In the genomic region with DNA sequence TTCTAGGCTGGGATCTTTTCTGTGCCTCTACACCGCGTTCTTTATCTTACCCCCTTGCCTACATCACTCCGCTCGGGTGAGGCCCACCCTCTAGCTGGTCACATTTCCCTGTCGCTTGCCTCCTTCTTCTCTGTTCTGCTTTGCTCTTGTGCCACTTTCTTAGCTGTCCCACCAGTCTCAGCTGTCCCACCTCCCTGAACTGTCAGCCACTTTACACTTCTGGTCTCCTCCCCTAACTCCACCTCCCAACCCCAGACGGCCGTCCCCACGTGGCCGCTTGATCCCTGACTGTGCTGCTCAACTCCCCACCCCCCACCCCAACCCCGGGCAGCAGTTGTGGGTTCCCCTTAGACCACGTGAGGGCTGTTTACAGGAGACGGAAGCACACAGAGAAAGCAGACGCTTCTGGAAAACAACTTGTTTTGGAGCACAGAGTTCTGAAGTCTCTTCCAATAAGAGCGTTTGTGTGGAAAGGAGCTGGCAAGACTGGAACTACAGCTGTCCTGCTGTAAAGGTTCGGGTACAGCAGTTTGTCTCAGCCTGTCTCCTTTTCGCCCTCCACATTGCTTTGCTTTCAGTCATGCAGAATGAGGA, we compare ENCODE assay signal across 8 mouse cellular contexts. TPM values are rescaled to one million over a fixed set of nuclear protein-coding genes. Genes with fewer than 3 reads are reported as not detected.
A peak's percentile ranks its signal among the peaks of the same experiment; 100 is the strongest.
DNase-seq lines count a peak whose midpoint lies in the region; ATAC-seq lines count a peak whose summit lies in the region.

Gene Pnpla7 (plus strand): TSS at position 330 of the 594 bp plus-strand sequence.

- under 1% methylated on average over 16 of the region's 16 CpGs for WGBS in hindbrain, embryonic 14.5 days

- H3K9me3 ChIP-seq in hindbrain, embryonic 14.5 days (ENCODE audit: control insufficient read depth, low read length) = no peaks in the 10 kb centered on the region

- H3K4me2 ChIP-seq in hindbrain, embryonic 14.5 days (replicated peaks) = peak within 1 kb of the TSS; percentile 88

- peak within 1 kb of the TSS; percentile 73 for H3K9ac ChIP-seq in hindbrain, embryonic 14.5 days

- H3K36me3 ChIP-seq in hindbrain, embryonic 14.5 days (replicated peaks; ENCODE audit: control insufficient read depth, insufficient read depth) = peaks cover 27% of the 10 kb centered on the region

- no peaks in the 10 kb centered on the region for H3K27me3 ChIP-seq in hindbrain, embryonic 14.5 days (ENCODE audit: control insufficient read depth, insufficient read depth, low read length)

- peak; percentile 10 for ATAC-seq in hindbrain, embryonic 14.5 days (ENCODE audit: low FRiP score)

- DNase-seq in T-cell, adult 2 months (ENCODE audit: low spot score) = peak; percentile 93
- DNase-seq in cerebellum, postnatal 25 days = peak; percentile 50 to 67
- DNase-seq in frontal cortex, postnatal 36 days (ENCODE audit: low spot score in 2 of 2) = peak; percentile 48 to 73
- peak; percentile 40 for DNase-seq in hindbrain, embryonic 14.5 days (ENCODE audit: low spot score)
- DNase-seq in layer of hippocampus, postnatal 36 days = peak; percentile 73 to 77
- peak; percentile 90 for DNase-seq in lung, postnatal 25 days (ENCODE audit: low spot score)
- DNase-seq in retina, embryonic 14.5 days (ENCODE audit: low spot score) = peak; percentile 67
- peak; percentile 78 to 87 for DNase-seq in thymus, postnatal 36 days

- peak within 1 kb of the TSS; percentile 65 for H3K4me3 ChIP-seq in hindbrain, embryonic 14.5 days (replicated peaks; ENCODE audit: low read length)

- H3K27ac ChIP-seq in hindbrain, embryonic 14.5 days = peak within 1 kb of the TSS; percentile 87

- peaks cover 22% of the 10 kb centered on the region for H3K4me1 ChIP-seq in hindbrain, embryonic 14.5 days (replicated peaks; ENCODE audit: control insufficient read depth, insufficient read depth, low read length)

RNA-seq across cellular contexts. Expression of gene Pnpla7, which starts in this region (rescaled TPM):
- 2.4 and 3.7 TPM in 2 replicates for polyA plus RNA-seq in hindbrain, embryonic 14.5 days (2014; fragmentation: Nextera tagmentation; extraction: Ambion mirVana)
- 10 to 100 TPM; 23.3 to 33.3 TPM for total RNA-seq in layer of hippocampus, postnatal 36 days (2021)

Comparison
In these comparisons a context has a peak if more than half of its experiments do, and no peak if none do; other contexts are left out.
1. Peak in every context shown above with its lines: DNase-seq, ATAC-seq, H3K4me3 ChIP-seq and H3K27ac ChIP-seq.
2. DNase-seq: peak in every context shown above with its lines; median percentile 93 in T-cell, adult 2 months; 90 in lung, postnatal 25 days; 82 in thymus, postnatal 36 days; 75 in layer of hippocampus, postnatal 36 days; 67 in retina, embryonic 14.5 days; 60 in frontal cortex, postnatal 36 days; 58 in cerebellum, postnatal 25 days; 40 in hindbrain, embryonic 14.5 days.